Mouse (Mus musculus) heart, embryonic 15.5 days (tissue): ENCODE measurements around the gene Nipbl. TPM values are rescaled to one million over a fixed set of nuclear protein-coding genes. Genes with fewer than 3 reads are reported as not detected.
"Not testable (repeated sequence)": the region's sequence is repeated elsewhere in the genome, so short reads cannot be mapped to it uniquely, and the experiment has no call there.

ENCODE experiments used
- ATAC-seq: fragments of 200-750 bp; cut with Nextera tagmentation; replicated peaks from 2 replicates; pipeline ENCODE4 v1.8.0; 2017; ENCODE audit warnings: low read depth, moderate TSS enrichment; ENCODE audit not compliant: insufficient number of reproducible peaks, insufficient read depth, low FRiP score
- H3K27ac ChIP-seq: fragments of 300-500 bp; sonication (generic); 2 replicates; pipeline ENCODE4 v1.5.1; 2015; ENCODE audit warnings: mild to moderate bottlenecking, inconsistent platforms
- H3K27me3 ChIP-seq: fragments of 300-500 bp; sonication (generic); 2 replicates; pipeline ENCODE4 v1.6.1; 2015; ENCODE audit warnings: inconsistent platforms
- H3K36me3 ChIP-seq: fragments of 300-500 bp; sonication (generic); 2 replicates; pipeline ENCODE4 v1.6.1; 2015; ENCODE audit warnings: mild to moderate bottlenecking, inconsistent platforms
- H3K4me1 ChIP-seq: fragments of 300-500 bp; sonication (generic); replicated peaks from 2 replicates; pipeline ENCODE4 v1.6.1; 2015; ENCODE audit warnings: inconsistent platforms
- H3K4me2 ChIP-seq: fragments of 300-500 bp; sonication (generic); 2 replicates; pipeline ENCODE4 v1.6.1; 2015; ENCODE audit warnings: inconsistent platforms, mild to moderate bottlenecking, moderate library complexity
- H3K4me3 ChIP-seq: fragments of 300-500 bp; sonication (generic); 2 replicates; pipeline ENCODE4 v1.5.1; 2015; ENCODE audit warnings: mild to moderate bottlenecking, inconsistent platforms
- H3K9ac ChIP-seq: fragments of 300-500 bp; sonication (generic); 2 replicates; pipeline ENCODE4 v1.6.1; 2015; ENCODE audit warnings: mild to moderate bottlenecking, inconsistent platforms
- H3K9me3 ChIP-seq: fragments of 300-500 bp; sonication (generic); replicated peaks from 2 replicates; pipeline ENCODE4 v1.6.1; 2016; ENCODE audit warnings: inconsistent platforms
- WGBS: fragments of 180-500 bp; shearing (Covaris S2); methylation state at CpG from one replicate; pipeline ENCODE4 v1.1.7; 2015; ENCODE audit warnings: mixed read lengths; 5-methylcytosine and 5-hydroxymethylcytosine counted together
- polyA plus RNA-seq: library from polyadenylated mRNA; unstranded; fragments of >200 nt; fragmentation: Nextera tagmentation; extraction: Ambion mirVana; gene quantifications from 2 replicates; pipeline ENCODE4 v1.2.1, GENCODE M21; 2015

Gene Nipbl
- polyA plus RNA-seq: 9.8 and 11.0 TPM in 2 replicates

DNA sequence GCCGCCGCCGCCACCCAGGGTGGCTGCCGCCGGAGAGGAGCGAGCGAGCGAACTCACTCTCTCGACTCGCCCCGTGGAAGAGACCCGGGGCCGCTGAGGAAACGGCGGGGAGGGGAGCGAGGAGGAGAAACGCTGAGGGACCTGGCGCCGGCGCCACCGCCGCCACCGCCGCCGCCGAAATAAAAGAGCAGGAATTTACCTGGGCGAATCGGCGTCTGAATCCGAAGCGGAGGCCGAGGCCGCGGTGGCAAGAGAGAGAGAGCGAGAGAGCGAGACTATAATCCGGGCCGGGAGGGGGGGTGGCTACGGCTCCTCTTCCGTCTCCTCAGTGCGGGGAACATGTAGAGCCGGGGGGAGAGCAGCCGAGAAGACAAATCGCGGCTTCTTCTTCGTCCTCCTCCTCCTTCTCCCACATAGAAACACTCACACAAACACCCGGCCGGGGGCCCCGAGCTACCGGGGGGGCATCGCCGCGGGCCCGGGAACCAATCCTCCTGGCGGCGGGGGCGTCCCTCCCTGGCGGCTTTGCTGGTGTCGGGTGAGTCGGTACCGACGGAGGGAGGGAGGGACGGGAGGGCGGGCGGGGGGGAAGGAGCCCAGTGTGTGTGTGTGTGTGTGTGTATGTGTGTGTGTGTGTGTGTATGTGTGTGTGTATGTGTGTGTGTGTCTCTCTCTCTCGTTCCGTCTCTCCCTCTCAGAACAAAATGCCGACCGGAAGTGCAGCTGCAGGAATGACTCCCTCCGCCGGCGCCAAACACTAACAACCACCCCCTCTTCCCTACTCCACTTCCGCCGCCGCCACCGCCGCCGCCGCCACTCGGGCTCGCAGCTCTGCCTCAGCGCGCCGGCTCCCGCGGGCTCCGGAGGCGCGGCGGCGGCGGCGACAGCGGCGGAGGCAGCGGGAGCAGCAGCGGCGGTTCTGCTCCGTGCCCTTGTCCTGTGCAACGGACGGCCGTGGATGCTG lies at the start of gene Nipbl:
Gene Nipbl, minus strand, starts transcription at position 538 of the 964 bp plus-strand sequence.
- peak; percentile 86 for ATAC-seq
- peaks cover 12% of the 10 kb centered on the region for H3K4me1 ChIP-seq
- H3K4me2 ChIP-seq: peak within 1 kb of the TSS; percentile 93
- peak within 1 kb of the TSS; percentile 100 for H3K4me3 ChIP-seq
- H3K36me3 ChIP-seq: no peaks in the 10 kb centered on the region
- H3K27me3 ChIP-seq: no peaks in the 10 kb centered on the region
- peak within 1 kb of the TSS; percentile 100 for H3K9ac ChIP-seq
- under 1% methylated on average over 81 of the region's 102 CpGs for WGBS
- H3K9me3 ChIP-seq: no peaks in the 10 kb centered on the region
- H3K27ac ChIP-seq: peak within 1 kb of the TSS; percentile 99

DNA sequence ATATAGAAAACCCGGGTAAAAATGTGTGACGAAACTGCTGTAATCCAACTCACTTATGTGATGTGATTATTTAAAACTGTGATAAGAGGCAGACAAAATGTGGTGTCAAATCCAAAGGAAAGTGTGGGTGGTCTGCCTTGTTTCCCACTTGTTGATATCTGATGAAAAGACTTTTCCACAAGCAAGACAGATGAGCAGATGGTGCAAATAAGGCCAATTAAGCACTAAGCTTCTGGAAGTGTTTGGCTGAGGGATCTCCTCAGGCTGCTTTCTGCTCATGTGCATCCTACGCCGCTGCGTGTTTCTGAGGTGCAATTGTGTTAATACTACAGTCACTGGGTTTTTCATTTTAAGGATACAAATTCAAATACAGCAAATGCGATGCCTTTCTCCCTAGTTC lies 41.0 kb upstream of the Nipbl start:
- Histone ChIP-seq H3K27ac (no peak overlapping the region), H3K4me2 (no peak overlapping the region), H3K36me3 (no peaks in the 10 kb centered on the region), H3K4me3 (no peak overlapping the region), H3K4me1 (no peaks in the 10 kb centered on the region), H3K9me3 (no peaks in the 10 kb centered on the region), H3K9ac (no peak overlapping the region), H3K27me3 (no peaks in the 10 kb centered on the region)
- ATAC-seq: no peak
- WGBS: 80% methylated on average over 6 of the region's 6 CpGs

DNA sequence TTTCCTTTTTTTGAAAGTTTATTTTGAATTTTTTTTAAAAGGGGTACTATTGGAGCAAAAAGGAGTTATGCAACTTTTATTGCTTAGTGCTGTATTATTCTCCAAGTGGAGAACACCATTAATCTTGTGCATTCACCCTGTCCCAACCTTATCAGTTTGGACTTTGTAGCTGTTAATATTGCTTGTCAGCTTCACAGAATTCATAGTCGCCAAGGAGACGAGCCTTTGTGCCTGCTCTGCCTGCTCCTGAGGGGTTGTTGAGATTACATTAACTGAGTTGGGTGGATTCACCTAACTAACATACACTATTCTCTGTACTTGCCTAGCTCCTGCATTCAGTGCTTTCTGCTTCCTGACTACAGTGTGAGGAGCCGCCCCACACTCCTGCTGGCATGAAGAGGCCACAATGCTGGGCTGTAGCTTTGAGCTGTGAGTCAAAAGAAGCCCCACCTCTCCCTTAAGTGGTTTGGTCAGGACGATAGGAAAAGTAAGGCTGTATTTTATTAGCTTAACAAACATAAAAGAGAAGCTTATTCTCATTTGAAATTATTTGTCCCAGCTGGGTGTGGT lies 24.8 kb upstream of the Nipbl start:
- no peak overlapping the region for H3K9ac ChIP-seq
- no peaks in the 10 kb centered on the region for H3K27me3 ChIP-seq
- WGBS: 54% methylated on average over 4 of the region's 4 CpGs
- H3K4me1 ChIP-seq: no peaks in the 10 kb centered on the region
- H3K4me3 ChIP-seq: no peak overlapping the region
- H3K4me2 ChIP-seq: no peak overlapping the region
- no peaks in the 10 kb centered on the region for H3K9me3 ChIP-seq
- no peak for ATAC-seq
- H3K36me3 ChIP-seq: no peaks in the 10 kb centered on the region
- no peak overlapping the region for H3K27ac ChIP-seq

DNA sequence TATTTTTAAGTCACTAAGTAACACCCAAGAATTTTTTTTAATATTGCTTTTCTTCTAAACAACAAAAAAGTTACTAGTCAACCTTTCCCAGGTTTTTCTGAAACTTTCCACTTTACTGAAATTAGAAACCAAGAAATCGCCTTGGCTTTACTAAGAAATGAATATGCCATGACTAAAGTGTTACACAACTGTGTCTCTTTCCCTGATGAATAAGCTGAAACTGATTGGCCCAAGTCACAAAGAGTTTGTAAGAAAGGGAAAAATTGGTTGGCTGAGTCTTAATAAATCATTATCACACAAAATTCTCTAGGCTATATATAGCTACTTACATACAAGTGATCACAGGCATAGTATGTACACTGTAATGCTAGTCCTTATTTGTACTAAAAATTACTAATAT lies 19.3 kb upstream of the Nipbl start:
- H3K36me3 ChIP-seq: no peaks in the 10 kb centered on the region
- no peak for ATAC-seq
- H3K27me3 ChIP-seq: no peaks in the 10 kb centered on the region
- no peaks in the 10 kb centered on the region for H3K9me3 ChIP-seq
- WGBS: 76% methylated on average over 1 of the region's 1 CpGs
- H3K27ac ChIP-seq: no peak overlapping the region
- H3K4me3 ChIP-seq: no peak overlapping the region
- no peaks in the 10 kb centered on the region for H3K4me1 ChIP-seq
- H3K4me2 ChIP-seq: no peak overlapping the region
- no peak overlapping the region for H3K9ac ChIP-seq

DNA sequence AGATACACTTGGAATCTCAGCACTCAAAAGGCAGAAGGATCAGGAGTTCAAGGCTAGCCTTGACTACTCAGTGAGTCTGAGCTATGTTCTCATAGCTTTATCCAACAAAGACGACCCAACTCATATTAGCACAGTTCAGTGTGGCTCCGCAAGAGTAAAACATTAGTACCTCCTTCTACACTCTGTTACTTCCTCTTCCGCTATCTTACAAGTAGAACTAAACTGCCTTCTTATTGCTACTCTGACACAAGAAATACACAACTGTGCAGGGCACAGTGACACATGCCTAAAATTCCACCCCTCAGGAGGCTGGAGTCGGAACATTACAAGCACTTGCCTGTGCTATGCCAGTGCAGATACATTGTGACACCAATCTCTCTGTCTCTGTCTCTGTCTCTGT lies 18.5 kb upstream of the Nipbl start:
- H3K9ac ChIP-seq: no peak overlapping the region
- H3K4me1 ChIP-seq: no peaks in the 10 kb centered on the region
- ATAC-seq: no peak
- no peaks in the 10 kb centered on the region for H3K27me3 ChIP-seq
- no peak overlapping the region for H3K4me2 ChIP-seq
- H3K4me3 ChIP-seq: no peak overlapping the region
- H3K9me3 ChIP-seq: no peaks in the 10 kb centered on the region
- no peaks in the 10 kb centered on the region for H3K36me3 ChIP-seq
- 72% methylated on average over 4 of the region's 4 CpGs for WGBS
- no peak overlapping the region for H3K27ac ChIP-seq

DNA sequence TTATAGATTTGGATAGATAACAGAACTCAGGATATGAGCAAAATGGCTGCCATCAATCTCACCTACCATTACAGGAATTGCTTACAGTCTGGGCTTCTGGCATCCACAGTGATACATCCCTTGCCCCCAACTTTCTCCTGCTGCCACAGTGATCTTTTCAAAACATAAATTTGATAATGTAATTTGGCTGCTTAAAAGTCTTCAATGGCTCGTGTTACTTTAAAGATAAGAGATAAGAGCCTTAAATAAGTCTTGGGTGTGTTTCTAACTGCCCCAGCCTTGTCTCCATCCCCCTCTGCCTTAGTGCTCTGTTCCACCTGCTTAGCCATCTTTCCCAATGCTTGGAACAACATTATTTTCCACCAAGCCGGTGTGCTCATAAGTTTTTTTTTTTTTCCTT lies 16.6 kb upstream of the Nipbl start:
- Histone ChIP-seq H3K27ac (no peak overlapping the region), H3K9ac (no peak overlapping the region), H3K36me3 (no peaks in the 10 kb centered on the region), H3K4me1 (no peaks in the 10 kb centered on the region), H3K4me3 (no peak overlapping the region), H3K9me3 (no peaks in the 10 kb centered on the region), H3K27me3 (no peaks in the 10 kb centered on the region), H3K4me2 (no peak overlapping the region)
- ATAC-seq: no peak
- WGBS: 46% methylated on average over 2 of the region's 2 CpGs

DNA sequence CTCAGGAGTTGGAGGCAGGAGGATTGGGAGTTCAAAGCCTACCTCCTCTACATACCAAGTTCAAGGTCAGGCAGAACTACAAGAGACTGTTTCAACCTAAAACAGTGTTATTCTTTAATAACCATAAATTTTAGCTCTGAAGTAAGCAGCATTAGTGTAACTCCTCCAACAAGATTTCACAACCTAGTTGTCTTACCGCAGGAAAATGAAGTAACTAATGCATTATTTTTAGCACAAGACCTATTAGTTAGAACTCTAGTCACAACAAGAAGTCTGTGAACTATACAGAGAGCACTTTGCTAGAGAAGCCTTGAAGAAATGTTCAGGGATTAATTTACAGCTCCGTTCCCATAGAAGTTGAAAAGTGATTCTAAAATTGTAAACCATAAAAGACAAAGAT lies 15.7 kb upstream of the Nipbl start:
- Histone ChIP-seq H3K9me3 (no peaks in the 10 kb centered on the region), H3K4me1 (no peaks in the 10 kb centered on the region), H3K4me3 (no peak overlapping the region), H3K36me3 (no peaks in the 10 kb centered on the region), H3K27ac (no peak overlapping the region), H3K4me2 (no peak overlapping the region), H3K27me3 (no peaks in the 10 kb centered on the region), H3K9ac (no peak overlapping the region)
- 81% methylated on average over 2 of the region's 2 CpGs for WGBS
- ATAC-seq: no peak

DNA sequence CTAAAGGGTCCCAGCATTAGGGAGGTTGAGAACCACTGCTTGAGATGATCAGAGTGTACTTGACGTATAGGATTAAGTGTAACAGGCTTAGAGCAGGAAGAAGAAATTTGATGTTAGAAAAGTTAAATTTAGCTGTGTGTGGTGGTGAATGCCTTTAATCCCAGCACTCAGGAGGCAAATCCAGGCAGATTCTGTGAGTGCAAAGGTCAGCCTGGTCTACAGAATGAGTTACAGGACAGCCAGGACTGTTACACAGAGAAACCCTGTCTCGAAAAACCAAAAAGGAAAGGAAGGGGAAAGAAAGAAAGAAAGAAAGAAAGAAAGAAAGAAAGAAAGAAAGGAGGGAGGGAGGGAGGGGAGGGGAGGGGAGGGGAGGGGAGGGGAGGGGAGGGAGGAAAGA lies 12.0 kb upstream of the Nipbl start:
- H3K36me3 ChIP-seq, H3K9ac ChIP-seq, H3K27me3 ChIP-seq, H3K9me3 ChIP-seq, H3K4me1 ChIP-seq, H3K27ac ChIP-seq, H3K4me3 ChIP-seq, H3K4me2 ChIP-seq, ATAC-seq: not testable (repeated sequence)
- 76% methylated on average over 1 of the region's 2 CpGs for WGBS

DNA sequence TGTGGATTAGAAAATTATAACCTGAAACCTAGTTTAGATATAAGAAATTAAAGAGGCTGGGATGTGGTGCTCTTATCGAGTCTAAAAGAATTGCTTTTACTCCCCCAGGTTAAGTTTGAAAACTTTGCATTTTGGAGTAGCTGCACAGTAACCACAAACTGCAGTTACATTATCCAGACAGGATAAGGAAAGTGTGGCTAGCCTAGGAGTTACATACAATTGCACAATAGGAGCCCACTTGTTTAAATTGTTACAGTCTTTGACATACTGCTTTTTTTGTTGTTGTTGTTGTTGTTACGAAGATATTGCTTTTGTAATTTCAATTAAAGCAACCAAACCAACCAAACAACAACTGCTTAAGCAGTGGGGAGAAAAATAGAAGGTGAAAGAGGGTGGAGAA lies 11.2 kb upstream of the Nipbl start:
- H3K4me2 ChIP-seq: no peak overlapping the region

DNA sequence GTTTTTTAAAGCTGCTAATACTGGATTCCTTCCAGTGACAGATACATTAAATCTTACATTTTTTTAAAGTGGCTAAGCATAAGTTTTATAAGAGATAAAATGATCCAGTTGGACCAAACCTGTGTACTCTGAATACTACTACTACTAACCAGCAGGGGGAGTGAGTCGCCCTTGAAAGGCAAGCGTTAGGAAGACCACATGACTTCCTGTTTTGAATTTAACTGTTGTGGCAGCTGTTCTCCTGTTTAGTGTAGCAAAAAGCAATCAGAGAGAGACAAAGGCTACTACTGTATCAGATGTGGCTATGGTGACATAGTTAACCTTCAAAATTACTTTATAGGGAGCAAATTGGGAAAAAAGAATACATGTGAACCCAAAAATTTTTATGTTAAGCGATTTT lies 6.8 kb upstream of the Nipbl start:
- H3K27me3 ChIP-seq: no peaks in the 10 kb centered on the region
- H3K27ac ChIP-seq: no peak overlapping the region
- peaks cover 12% of the 10 kb centered on the region for H3K4me1 ChIP-seq
- no peak; the same call in 1 of the 2 replicates for ATAC-seq
- H3K9me3 ChIP-seq: no peaks in the 10 kb centered on the region
- H3K4me2 ChIP-seq: no peak overlapping the region
- no peak overlapping the region for H3K4me3 ChIP-seq
- no peaks in the 10 kb centered on the region for H3K36me3 ChIP-seq
- 41% methylated on average over 3 of the region's 3 CpGs for WGBS
- H3K9ac ChIP-seq: no peak overlapping the region

More for the DNA sequence above, 11.2 kb upstream of the Nipbl start:
- H3K4me3 ChIP-seq: no peak overlapping the region
- WGBS: 81% methylated on average over 2 of the region's 2 CpGs
- no peaks in the 10 kb centered on the region for H3K27me3 ChIP-seq
- no peak overlapping the region for H3K27ac ChIP-seq
- no peaks in the 10 kb centered on the region for H3K4me1 ChIP-seq
- H3K9ac ChIP-seq: no peak overlapping the region
- H3K36me3 ChIP-seq: no peaks in the 10 kb centered on the region
- no peak for ATAC-seq
- H3K9me3 ChIP-seq: no peaks in the 10 kb centered on the region

DNA sequence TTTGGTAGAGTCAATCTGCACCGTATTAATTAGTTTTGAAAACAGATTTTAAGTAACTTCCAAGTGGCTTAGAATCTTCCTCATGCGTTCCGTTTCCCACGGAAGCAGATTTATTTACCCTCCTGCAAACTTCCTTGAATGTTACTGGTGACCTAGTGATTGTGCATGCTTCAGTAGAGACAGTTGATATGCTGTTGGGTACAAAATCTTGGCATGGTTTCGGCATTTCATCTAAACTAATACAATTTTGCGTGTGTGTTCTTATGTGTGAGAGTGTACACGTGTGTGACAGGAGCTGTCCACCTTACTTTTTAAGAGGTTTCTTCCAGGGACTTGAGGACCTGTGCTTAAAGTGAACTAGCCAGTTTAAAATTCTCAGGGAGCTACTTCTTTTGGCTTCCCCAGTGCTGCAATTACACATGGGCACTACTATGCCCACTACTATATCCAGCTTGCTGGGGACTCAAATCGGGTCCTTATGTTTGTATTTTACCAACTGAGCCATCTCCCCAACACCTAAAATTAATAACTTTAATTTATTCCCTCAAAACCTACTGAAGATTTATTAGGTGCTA lies 3.0 kb upstream of the Nipbl start:
- Histone ChIP-seq H3K27me3 (no peaks in the 10 kb centered on the region), H3K27ac (no peak overlapping the region), H3K9ac (no peak overlapping the region), H3K9me3 (no peaks in the 10 kb centered on the region), H3K4me1 (peaks cover 12% of the 10 kb centered on the region), H3K4me2 (peak overlapping the region; percentile 93), H3K4me3 (no peak overlapping the region), H3K36me3 (no peaks in the 10 kb centered on the region)
- ATAC-seq: no peak
- WGBS: 60% methylated on average over 8 of the region's 8 CpGs
